Mouse (Mus musculus): Measurements from ENCODE around the gene Morn3. TPM values are rescaled to one million over a fixed set of nuclear protein-coding genes. Genes with fewer than 3 reads are reported as not detected.
A peak's percentile ranks its signal among the peaks of the same experiment; 100 is the strongest.

The Morn3 gene
- not detected in 2 replicates for total RNA-seq (2017)

GRCm38 (mm10) chr5:123046916-123047315 is at the start of gene Morn3:
Gene Morn3, minus strand, starts transcription at chr5:123047016.
- ATAC-seq (replicated peaks; ENCODE audit: low read depth, poor library complexity, severe bottlenecking), result no peak

- no peak for ATAC-seq (replicated peaks; ENCODE audit: low read depth, poor library complexity, severe bottlenecking)
Observed at GRCm38 (mm10) chr5:123096299-123096698, 49.5 kb upstream of the Morn3 start.

DNA sequence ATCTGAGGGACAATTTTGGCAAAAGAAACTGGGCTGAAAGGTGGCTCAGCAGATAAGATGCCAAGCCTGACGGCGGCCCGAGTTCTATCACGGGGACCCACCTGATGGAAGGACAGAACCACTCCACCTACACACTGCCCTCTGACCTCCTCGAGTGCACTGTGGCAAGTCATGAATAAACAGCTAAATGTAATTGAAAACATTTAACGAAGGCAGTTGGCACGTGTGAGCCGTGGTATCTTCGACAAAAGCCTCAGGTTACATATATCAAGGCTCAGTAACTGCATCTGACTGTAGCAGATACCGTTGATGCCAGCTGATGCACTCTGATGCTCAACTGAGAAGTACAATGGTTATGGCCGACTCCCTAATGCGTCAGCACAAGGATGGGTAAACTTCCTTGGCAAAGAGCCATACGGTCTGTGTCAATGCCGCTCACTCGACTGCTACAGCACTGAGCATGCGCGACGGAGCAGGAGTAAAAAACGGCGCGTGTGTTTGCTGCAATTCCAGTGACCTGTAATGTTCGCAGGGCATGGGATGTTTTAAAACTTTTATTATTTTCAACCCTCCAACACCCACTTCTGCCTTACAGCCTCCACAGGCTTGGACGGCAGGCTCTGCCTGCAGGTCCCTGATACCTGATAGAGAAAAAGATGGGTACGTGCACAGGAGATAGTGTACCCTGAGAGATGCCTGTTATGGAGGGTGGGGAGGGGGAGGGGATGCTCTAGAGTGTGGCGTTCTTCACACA is 47.6 kb upstream of the Morn3 start:
- ATAC-seq (replicated peaks; ENCODE audit: low read depth, poor library complexity, severe bottlenecking), result peak; percentile 61

- peak; percentile 41; the same call in 1 of the 2 replicates for ATAC-seq (replicated peaks; ENCODE audit: low read depth, poor library complexity, severe bottlenecking)
Observed at GRCm38 (mm10) chr5:123093077-123093633, 46.3 kb upstream of the Morn3 start.

DNA sequence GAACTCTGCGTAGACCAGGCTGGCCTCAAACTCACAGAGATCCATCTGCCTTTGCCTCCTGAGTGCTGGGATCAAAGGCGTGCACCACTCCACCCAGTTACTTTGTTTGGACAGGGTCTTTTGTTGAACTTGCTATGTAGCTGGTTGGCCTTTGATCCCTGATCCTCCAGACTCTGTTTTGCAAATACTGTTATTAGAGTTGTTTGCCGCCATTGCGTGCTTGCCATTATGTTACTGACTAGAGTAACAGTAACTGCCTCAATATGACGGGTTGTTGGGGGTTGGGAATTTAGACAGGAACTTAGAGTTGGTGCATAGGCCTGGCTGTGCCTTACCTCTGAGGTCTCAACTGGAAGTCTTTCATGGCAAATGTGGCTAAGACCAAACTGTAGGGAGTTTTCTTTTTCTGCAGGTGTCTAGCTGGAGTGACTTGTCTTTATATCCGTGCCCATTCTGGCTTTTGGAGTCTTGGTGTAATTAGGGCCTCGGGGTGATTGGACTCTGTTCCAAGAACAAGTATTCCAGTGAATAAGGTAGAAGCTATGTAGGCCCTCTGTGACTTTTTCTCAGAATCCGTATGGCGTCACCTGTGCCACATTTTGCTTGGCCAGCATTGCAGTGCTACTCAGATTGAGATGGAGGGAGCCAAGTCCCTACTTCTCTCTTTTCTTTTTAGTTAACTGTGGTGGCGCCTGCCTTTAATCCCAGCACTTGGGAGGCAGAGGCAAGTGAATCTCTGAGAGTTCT is 43.9 kb upstream of the Morn3 start:
- ATAC-seq (replicated peaks; ENCODE audit: low read depth, poor library complexity, severe bottlenecking), result no peak

GRCm38 (mm10) chr5:123088784-123089183 is 42.0 kb upstream of the Morn3 start:
- no peak for ATAC-seq (replicated peaks; ENCODE audit: low read depth, poor library complexity, severe bottlenecking)

- ATAC-seq (replicated peaks; ENCODE audit: low read depth, poor library complexity, severe bottlenecking), result no peak
Observed at GRCm38 (mm10) chr5:123086501-123086900, 39.7 kb upstream of the Morn3 start.

DNA sequence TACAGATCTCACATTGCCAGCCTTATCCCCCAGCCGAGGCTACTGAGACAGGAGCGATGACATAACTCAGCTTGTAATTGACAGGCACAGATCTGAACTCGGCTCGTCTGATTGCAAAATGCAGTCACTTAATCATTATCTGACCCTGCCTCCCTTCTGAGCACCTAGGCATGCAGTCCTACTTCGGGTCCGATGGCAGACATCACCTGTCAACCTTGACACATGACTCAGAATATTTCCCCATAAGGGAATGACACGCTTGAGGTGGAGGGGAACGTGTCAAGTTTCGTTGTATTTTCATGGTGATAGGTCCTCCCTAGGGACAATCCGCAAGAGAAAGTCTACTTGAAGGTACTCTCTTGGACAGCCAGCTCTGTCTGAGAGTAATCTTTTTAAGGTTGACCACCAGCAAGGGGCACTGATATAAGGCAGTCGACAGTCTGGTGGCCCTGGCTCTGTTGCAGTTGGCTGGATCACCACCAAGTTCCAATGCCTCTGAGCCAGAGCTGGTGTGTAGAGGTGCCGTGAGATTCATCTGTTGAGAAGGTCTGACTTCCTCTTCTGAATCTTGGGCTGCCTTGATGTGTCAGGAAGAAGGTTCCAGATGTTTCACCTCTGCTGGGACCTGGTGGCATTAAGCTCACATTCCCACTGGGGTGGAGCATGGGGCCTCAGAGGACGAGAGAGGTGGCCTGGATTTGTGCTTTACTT is 36.7 kb upstream of the Morn3 start:
- ATAC-seq (replicated peaks; ENCODE audit: low read depth, poor library complexity, severe bottlenecking), result no peak

GRCm38 (mm10) chr5:123080510-123080909 is 33.7 kb upstream of the Morn3 start:
- ATAC-seq (replicated peaks; ENCODE audit: low read depth, poor library complexity, severe bottlenecking), result no peak

- ATAC-seq (replicated peaks; ENCODE audit: low read depth, poor library complexity, severe bottlenecking), result 0 out of 2 replicates have a peak, but pooled peaks have one; percentile 13
Observed at GRCm38 (mm10) chr5:123080041-123080440, 33.2 kb upstream of the Morn3 start.

- ATAC-seq (replicated peaks; ENCODE audit: low read depth, poor library complexity, severe bottlenecking), result no peak
Observed at GRCm38 (mm10) chr5:123079568-123079967, 32.8 kb upstream of the Morn3 start.

DNA sequence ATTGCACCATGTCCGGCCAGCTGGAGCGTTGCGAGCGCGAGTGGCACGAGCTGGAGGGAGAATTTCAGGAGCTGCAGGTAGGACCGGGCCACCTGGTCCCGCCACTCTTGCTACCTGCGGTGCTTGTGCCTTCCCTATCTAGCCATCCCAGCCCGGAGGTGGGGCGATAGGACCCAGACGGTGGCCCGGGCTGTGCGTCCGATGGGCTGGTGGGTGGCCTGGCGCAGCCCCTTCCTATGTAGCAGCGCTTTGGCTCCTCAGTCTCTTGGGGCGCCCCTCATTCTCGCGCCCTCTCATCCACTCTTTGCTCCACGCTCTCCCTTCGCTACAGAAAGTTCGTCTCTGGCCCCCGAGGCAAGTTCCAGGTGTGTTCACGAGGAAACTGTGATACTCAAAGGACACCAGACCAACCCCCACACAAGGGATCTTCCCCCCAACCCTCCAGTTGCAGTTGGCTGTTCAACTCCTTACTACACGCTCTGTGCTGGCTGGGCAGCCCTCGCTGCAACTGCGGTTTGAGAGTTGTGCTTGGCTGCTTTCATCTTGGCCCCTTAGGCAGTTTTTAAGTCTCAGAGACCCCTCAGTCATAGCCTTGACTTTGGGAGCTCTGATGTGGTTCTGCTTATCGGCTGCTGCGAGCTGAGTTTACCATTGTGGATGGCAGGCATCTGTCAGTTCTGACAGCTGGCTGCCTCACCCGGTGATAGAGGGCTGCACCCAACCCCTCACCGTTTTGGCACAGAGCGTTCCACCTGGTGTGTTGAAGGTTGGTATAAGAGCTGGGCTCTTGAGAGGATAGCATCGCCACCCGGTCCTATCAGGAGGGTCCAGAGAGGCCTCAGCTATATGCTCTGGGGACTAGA is 29.8 kb upstream of the Morn3 start:
- ATAC-seq (replicated peaks; ENCODE audit: low read depth, poor library complexity, severe bottlenecking), result peak; percentile 33

DNA sequence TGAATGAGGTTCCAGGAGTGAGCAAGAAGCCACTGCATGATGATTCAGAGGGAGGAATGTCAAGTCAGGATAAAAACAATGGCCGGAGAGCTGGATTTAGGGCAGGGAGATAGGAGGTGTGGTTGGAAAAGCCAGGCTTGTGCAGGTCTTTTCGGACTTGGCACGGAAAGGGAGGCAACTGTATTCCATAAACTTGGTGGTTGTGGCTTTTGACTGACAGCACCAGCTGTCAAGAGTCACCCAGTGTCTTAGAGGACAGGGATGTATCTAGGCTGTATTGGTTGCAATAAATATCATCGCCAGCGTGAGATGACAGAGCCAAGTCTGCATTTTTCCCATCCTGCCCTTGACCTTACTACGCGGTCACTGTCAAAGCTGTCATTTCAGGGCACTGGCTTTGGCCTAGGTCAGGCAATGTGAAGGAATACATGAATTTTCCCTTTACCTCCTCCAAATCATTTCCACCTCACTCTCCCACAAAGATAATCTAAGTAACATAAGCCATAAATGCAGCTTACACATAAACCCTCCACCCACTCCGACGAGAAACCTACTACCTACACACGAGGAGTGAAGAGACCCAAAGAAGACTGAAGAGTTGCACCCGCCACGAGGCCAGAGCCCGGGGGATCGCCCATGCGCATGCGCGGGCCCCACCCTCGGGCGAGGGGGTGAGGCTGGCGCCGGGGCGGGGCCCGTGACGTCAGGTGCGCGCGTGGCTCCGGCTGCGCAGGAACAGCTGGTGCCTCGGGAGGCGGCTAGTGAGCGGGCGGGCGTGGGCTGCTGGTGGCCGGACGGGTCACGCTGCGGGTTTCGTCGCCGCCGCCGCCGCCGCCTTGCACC is 29.0 kb upstream of the Morn3 start:
- peak; percentile 76 for ATAC-seq (replicated peaks; ENCODE audit: low read depth, poor library complexity, severe bottlenecking)

- no peak for ATAC-seq (replicated peaks; ENCODE audit: low read depth, poor library complexity, severe bottlenecking)
Observed at GRCm38 (mm10) chr5:123068714-123069113, 21.9 kb upstream of the Morn3 start.

GRCm38 (mm10) chr5:123068115-123068514 is 21.3 kb upstream of the Morn3 start, which contains the start of gene Tmem120b:
Gene Tmem120b, plus strand, starts transcription at chr5:123068415.
- 0 out of 2 replicates have a peak, but pooled peaks have one; percentile 20 for ATAC-seq (replicated peaks; ENCODE audit: low read depth, poor library complexity, severe bottlenecking)

- ATAC-seq (replicated peaks; ENCODE audit: low read depth, poor library complexity, severe bottlenecking), result peak; percentile 93
Observed at GRCm38 (mm10) chr5:123067395-123067995, 20.7 kb upstream of the Morn3 start.

DNA sequence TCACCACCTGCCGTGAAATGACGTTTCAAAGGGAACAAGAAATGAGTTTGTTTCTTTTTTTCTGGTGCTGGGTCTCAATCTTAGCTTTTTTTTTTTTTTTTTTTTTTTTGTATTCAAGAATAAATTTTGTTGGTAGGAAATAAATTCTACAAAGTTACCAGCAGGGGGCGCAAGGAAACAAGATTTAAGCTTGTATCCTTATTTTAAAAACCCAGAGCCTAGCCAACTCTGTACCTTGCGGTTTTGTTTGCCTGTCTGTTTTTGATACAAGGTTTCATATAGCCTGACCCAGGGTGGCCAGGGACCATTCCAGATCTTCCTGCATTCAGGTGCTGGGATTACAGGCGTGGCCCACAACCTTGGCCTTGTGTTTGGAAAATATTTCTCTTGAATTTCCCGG is 17.4 kb upstream of the Morn3 start:
- ATAC-seq (replicated peaks; ENCODE audit: low read depth, poor library complexity, severe bottlenecking), result peak; percentile 40

- ATAC-seq (replicated peaks; ENCODE audit: low read depth, poor library complexity, severe bottlenecking), result no peak
Observed at GRCm38 (mm10) chr5:123063141-123063540, 16.3 kb upstream of the Morn3 start.
